Mouse (Mus musculus): Measurements from ENCODE around the gene Strap. TPM values are rescaled to one million over a fixed set of nuclear protein-coding genes. Genes with fewer than 3 reads are reported as not detected.
A peak's percentile ranks its signal among the peaks of the same experiment; 100 is the strongest.

Gene Strap
- total RNA-seq, 2 experiments from 2014 or later = 110 to 112 TPM

DNA sequence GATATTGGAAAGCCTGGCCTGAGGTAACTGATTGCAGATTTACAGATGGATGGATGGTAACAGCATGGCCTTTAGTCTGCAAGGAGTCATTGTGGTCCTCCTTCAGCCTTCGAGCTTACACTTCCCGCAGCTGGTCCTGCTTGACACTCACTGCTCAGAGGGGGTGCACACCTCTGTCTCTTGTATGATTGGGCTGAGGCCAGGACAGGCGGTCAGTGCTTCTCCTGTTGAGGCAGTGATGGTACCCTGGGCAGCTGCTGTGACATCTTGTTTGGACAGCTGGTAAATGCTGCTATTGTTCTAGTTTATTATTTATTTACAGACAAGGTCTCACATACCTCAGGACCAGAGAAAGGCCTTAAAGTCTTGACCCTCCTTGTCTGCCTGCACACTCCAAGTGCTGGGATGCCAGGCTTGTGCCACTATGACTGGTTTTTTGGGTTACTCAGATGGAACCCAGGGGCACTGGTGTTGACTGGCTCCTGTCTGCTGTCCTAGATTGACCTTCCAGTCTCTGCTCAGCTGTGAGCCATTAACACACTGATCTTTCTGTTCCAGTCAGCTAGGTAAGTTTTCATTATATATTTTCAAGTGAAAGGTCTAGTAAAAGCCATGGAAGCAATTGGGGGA, 36.9 kb downstream of the Strap start:
- no peak for DNase-seq (ENCODE audit: low spot score in 2 of 2)
- Histone ChIP-seq H3K27ac (no peak overlapping the region), H3K4me3 (no peak overlapping the region)
- TF ChIP-seq CTCF (conservative IDR thresholded peaks at IDR 0.05) = no peak

- no peak for DNase-seq (ENCODE audit: low spot score in 2 of 2)
- no peak for TF ChIP-seq CTCF (conservative IDR thresholded peaks at IDR 0.05)
Measured at GRCm38 (mm10) chr6:137772918-137773636, 38.2 kb downstream of the Strap start.

DNA sequence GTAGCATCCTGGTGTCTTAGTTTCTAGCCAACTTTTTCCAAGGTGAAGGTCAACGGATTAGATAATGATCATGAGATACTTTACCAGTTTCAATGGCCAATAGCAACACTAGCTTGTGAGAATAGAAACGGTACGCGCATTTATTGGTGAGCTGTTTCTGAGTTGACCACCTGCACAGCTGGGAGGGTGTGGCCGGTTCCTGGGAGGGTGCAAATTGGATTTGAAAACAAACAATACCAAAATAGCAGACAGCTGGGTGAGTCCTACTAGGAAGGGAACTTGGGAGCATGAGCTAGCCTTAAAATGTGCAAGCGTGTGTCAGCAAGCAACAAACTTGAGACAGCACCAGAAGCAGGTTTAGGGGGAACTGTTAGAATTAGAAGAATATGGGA, 38.8 kb downstream of the Strap start:
- Histone ChIP-seq H3K27ac (no peak overlapping the region), H3K4me3 (no peak overlapping the region)
- no peak for TF ChIP-seq CTCF (conservative IDR thresholded peaks at IDR 0.05)
- no peak for DNase-seq (ENCODE audit: low spot score in 2 of 2)

More at GRCm38 (mm10) chr6:137772918-137773636, 38.2 kb downstream of the Strap start:
- Histone ChIP-seq H3K27ac (no peak overlapping the region), H3K4me3 (no peak overlapping the region)

GRCm38 (mm10) chr6:137774166-137774565, 39.3 kb downstream of the Strap start:
- Histone ChIP-seq H3K27ac (no peak overlapping the region), H3K4me3 (no peak overlapping the region)
- TF ChIP-seq CTCF (conservative IDR thresholded peaks at IDR 0.05) = no peak
- DNase-seq (ENCODE audit: low spot score in 2 of 2) = no peak

GRCm38 (mm10) chr6:137775159-137775558, 40.3 kb downstream of the Strap start:
- DNase-seq (ENCODE audit: low spot score in 2 of 2) = no peak
- no peak overlapping the region for H3K27ac ChIP-seq
- TF ChIP-seq CTCF (conservative IDR thresholded peaks at IDR 0.05) = no peak
- H3K4me3 ChIP-seq = no peak overlapping the region

DNA sequence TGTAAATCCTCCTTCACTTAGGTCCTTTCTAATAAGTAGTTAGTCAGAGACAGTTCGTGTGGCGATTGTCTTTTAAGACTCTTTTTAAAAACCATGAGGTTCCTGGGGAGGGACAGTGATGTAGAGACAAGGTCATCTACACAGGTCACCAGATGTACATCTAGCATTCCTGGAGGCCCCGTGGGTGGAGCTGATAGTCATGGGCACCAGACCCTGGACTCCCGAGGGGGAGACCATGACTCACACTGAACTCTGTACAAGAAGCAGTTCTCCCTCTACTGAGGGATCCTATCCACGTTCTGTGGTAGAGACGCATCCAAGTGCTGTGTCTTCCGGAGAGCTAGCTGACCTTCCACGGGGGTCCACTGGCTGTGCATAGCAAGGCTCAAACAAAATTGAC, 42.1 kb downstream of the Strap start:
- DNase-seq (ENCODE audit: low spot score in 2 of 2) = no peak
- Histone ChIP-seq H3K4me3 (no peak overlapping the region), H3K27ac (no peak overlapping the region)
- TF ChIP-seq CTCF (conservative IDR thresholded peaks at IDR 0.05) = no peak

GRCm38 (mm10) chr6:137783899-137784637, 49.2 kb downstream of the Strap start:
- H3K27ac ChIP-seq = no peak overlapping the region
- no peak overlapping the region for H3K4me3 ChIP-seq
- TF ChIP-seq CTCF (conservative IDR thresholded peaks at IDR 0.05) = no peak
- no peak for DNase-seq (ENCODE audit: low spot score in 2 of 2)

DNA sequence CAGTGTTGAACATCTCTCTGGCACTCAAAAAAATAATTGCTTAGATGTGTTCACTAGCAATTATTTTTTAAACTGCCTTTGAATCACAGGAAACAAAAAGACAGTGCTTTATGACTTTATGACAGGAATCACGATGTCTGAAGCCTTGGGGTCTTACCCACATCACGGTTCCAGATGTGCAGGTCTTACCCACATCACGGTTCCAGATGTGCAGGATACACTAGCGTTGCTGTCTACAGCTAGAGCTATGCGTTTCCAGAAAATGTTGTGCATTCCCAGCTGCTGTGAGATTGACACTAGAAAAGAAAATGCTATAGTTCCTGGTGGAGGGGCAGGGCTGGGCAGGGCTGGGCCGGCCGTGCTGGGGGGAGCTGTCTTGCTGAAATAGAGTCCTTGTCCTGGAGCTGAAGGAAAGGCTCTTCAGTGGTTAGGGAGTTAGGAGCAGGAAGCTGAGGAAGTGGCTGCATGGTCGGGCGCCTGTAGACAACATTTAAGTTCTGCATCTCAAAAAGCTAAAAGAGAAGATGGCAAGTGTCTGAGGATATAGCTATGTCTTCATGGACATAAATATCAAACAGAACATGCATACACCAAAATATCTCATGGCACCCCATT, 54.2 kb downstream of the Strap start:
- DNase-seq (ENCODE audit: low spot score in 2 of 2) = no peak
- H3K4me3 ChIP-seq = no peak overlapping the region
- no peak for TF ChIP-seq CTCF (conservative IDR thresholded peaks at IDR 0.05)
- H3K27ac ChIP-seq = no peak overlapping the region

DNA sequence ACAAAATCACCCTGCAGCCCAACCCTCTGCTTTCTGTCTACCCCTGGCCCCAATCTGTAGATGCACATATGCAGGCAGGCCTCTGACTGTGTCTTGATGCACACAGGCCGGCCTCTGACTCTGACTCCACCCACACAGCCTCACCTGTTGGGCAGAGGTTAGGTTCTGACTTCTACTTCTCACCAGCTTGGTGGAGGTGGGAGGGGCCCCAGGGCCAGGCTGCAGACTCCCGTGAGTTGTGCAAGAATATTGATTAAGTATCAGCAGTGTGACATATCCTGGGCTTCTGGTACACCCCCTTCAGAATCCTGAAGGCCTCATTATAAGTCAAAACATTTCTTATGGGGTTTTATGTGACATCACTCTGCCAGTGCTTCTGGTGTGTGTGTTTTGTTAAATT, 54.8 kb downstream of the Strap start:
- no peak for TF ChIP-seq CTCF (conservative IDR thresholded peaks at IDR 0.05)
- H3K27ac ChIP-seq = no peak overlapping the region
- H3K4me3 ChIP-seq = no peak overlapping the region
- no peak for DNase-seq (ENCODE audit: low spot score in 2 of 2)

GRCm38 (mm10) chr6:137795494-137795893, 60.6 kb downstream of the Strap start:
- H3K27ac ChIP-seq = no peak overlapping the region
- no peak for TF ChIP-seq CTCF (conservative IDR thresholded peaks at IDR 0.05)
- DNase-seq (ENCODE audit: low spot score in 2 of 2) = no peak
- no peak overlapping the region for H3K4me3 ChIP-seq

GRCm38 (mm10) chr6:137796596-137797567, 62.0 kb downstream of the Strap start:
- Histone ChIP-seq H3K27ac (no peak overlapping the region), H3K4me3 (no peak overlapping the region)
- TF ChIP-seq CTCF (conservative IDR thresholded peaks at IDR 0.05) = peak; percentile 84
- peak; percentile 31 to 55 for DNase-seq (ENCODE audit: low spot score in 2 of 2)

- DNase-seq (ENCODE audit: low spot score in 2 of 2) = no peak
- no peak overlapping the region for H3K27ac ChIP-seq
- TF ChIP-seq CTCF (conservative IDR thresholded peaks at IDR 0.05) = no peak
- no peak overlapping the region for H3K4me3 ChIP-seq
Measured at GRCm38 (mm10) chr6:137799253-137799652, 64.4 kb downstream of the Strap start.

Other genes starting within 250 kb of the Strap start
- 10 to 100 TPM; 42.3 to 44.9 TPM for gene Eps8, start 80.2 kb upstream of the Strap start, total RNA-seq (2021)
- 1 to 10 TPM; 5.1 to 6.1 TPM for gene Dera, start 19.5 kb downstream of the Strap start, total RNA-seq (2021)

Data from layer of hippocampus, adult 2 months (tissue).